Mouse (Mus musculus): ENCODE measurements at regions not wholly inside any gene's neighbourhood (a gene's known extent, or its start where the extent isn't known, plus 50 kb on each side); places are given as distances from the start of the nearest gene placed in this dataset.

DNA sequence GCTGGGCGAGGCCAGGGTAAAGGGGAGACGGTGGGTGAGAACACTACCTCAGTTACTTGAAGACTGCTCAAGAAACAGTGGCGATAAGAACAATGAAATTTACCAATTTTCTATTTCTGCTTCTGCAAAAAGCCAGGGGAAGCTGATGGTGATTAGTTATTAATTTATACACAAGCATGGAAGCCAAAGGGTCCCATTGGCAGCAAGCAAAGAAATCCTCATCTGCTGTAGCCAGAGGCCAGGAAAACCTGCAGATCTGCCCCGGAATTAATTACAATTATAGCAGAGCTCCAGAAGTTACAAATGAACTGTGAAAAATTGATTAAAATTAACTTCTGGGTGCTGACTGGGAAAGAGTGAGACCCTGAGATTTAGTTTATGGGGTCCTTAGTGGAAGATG, 506.2 kb upstream of the Rgma start:
- DNase-seq (ENCODE audit: low read depth, low spot score): no peak

DNA sequence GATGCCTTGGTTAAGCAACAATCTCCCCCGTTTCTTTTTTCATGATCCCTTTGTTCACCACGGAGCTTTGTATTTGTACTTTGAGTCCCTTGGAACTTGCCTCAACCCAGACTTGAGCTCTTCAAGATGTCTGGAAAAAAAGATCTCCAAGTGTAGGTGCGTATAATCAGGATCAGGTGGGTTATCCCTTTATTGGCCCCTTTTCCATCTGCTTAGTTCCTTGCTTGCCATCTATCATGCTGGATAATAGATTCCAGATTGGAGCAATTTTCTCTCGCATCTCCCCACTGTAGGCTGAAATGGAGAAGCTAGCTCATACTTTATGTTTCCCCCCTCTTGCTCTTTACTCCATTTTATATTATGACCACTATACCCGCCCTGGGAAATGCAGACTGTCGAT, 474.5 kb upstream of the Rgma start:
- no peak for DNase-seq (ENCODE audit: low read depth, low spot score)

DNA sequence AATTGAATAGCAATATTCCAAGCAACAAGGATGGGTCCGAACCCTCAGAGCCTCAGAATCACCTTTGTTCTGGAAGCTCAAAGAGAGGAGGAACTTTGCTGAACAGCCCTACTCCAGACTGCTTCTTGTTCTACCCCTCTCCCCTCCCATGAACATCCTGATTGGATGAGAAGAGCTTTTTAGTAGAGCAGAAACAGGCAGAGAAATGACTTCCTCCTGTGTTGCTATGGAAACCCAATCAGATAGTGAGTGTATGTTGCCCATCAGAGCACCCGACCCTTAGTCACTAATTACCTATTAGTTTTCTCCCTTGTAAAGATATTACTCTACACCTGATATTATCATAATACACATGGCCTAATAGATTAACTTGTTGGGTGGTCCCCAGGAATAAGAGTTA, 469.4 kb upstream of the Rgma start:
- no peak for DNase-seq (ENCODE audit: low read depth, low spot score)

DNA sequence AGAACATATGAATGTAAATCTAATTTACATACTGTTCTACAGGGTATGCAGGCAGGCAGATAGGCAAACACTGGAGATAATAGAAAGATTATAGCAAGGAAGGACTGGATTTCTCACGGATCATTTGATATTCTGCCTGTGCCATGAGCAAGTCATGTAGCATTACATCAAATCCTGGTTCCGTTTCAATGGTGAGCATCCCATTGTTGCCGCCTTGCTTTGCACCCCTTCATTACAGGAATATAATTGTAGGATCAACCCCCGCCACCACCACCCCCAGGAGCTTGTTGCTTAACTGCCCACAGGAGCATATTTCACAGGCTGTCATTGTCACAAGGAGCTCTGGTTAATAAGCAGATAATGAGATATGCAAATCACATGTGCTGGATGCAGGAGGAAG, 468.8 kb upstream of the Rgma start:
- DNase-seq (ENCODE audit: low read depth, low spot score): no peak

DNA sequence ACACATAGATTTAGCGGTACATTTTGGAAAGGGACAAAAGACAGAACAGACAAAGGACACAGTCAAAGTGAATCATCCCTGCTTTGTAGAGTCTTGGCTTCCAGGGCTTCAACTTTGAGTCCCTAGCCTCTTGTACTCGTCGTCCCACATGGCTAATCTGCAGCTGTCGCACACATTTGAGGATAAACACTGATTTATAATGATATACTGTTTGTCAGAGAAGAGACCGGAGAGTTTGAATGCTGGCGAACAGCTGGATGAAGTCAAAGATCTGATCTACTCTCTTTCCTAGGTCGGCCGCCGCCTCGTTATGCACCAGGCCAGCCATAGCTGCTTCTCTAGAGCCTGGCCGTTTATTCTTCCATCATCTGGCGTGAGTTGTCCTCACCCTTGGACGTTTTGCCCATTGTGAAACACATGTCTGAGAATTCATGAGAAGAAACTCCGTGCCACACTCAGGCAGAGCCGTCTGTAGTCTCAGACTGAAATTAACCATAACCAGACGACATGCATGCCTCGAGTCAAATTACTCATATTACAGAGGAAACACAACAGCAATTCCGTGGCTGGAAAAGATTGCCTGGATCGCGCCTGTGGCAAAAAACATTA, 448.4 kb upstream of the Rgma start:
- no peak for DNase-seq (ENCODE audit: low read depth, low spot score)

DNA sequence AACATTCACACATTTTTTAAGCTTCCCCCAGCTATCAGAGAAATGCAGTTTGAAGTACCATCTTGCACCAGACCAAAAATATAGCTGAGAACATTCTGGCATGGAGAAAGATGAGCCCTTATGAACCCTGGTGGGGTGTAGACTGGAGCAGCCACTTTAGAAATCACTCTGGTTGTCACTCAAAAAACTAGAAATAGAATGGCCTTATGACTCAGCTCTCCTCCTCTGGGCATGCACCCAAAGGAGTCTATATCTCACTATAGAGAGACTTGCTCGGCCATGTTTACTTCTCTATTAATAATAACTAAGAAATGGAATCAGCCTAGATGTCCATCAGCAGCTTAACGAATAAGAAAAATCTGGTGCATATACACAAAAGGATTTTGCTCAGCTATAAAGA, 436.5 kb upstream of the Rgma start:
- peak; percentile 11 for DNase-seq (ENCODE audit: low read depth, low spot score)

DNA sequence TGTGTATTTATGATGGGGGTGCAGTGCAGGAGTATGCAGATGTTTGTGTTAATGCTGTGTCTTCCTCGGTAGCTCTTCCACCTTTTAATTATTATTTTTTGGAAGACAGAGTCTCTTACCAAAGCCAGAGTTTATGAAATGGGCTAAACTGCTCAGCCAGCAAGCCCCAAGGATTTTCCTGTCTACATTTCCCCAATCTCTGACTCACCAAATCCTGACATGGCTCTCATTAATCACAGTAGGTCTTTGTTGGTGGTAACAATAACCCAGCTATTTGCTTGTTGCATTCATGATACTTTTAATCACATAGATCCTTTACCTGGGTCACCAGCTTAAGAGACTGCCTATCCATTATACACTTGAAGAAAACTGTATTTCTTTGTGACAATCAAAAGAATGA, 427.8 kb upstream of the Rgma start:
- no peak for DNase-seq (ENCODE audit: low read depth, low spot score)

DNA sequence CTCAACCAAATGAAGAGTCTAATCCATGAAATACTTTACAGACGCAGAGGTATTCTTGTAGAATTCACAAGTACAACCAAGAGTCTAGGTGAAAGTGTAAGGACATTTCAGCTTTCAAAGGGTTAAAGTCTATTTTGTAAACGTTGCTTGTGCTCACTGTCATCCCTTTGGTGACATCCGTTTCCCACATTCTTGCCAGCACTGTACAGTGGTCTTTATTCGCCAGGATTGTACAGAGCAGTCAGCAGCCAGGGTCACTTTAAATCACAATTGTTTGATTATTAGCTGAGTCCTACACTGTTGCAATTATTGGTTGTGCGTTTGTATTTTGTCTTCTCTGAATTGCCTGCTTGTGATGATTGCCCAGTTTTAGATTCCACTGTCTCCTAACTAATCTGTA, 427.3 kb upstream of the Rgma start:
- no peak for DNase-seq (ENCODE audit: low read depth, low spot score)

DNA sequence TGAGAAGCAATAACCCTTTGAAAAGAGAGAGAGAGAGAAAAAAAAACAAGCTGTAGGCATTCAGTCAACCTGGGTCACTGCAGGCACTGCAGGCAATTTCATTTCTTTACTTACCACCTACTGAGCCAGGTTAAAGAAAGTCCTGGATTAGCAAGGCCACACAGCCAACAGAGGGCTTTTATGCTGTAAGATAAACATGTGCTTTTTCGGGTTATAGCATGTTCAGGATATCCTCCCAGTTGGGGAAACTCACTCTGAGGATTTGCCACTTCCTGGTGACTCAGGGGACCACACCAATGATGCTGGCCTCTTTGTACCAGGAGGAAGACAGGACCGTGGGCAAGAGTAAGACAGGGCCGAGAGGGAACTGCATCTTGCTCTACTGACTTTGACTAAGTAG, 426.6 kb upstream of the Rgma start:
- no peak for DNase-seq (ENCODE audit: low read depth, low spot score)

DNA sequence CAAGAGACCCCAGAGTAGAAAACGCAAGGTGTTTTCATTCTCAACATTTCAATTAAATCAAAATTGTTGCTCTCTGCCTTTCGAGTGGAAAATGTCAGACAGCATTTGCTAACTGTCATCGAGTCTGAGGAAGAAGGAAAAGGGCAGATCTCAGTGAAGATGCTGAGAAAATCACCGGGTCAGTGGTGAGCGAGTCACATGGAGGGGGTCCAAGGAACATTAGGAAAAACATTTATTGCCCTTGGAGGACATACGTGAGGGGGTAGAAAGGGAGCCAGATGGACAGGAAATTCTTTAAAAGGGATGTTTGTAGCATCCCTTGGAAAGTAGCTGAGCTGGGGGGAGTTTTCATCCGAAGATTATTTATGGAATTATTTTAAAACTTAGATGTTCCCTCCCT, 425.4 kb upstream of the Rgma start:
- DNase-seq (ENCODE audit: low read depth, low spot score): no peak

DNA sequence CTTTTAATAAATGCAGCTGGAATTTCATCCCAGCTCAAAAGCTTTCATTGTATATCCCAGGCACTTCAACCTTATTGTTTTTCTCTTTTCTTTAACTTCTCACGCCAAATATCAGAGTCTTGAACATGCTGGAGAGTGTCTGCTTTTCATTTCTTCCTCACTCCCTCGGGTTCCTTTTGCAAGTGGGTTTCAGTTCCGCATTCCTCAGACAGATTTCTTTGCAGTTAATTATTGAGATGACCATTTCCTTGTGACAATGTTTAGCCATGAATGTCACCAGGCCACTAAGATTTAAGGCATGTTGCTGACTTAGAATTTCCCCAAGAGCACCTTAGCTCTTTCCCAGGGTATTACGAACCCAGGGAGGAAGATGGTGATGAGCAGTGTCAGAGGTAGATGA, 417.6 kb upstream of the Rgma start:
- DNase-seq (ENCODE audit: low read depth, low spot score): no peak

DNA sequence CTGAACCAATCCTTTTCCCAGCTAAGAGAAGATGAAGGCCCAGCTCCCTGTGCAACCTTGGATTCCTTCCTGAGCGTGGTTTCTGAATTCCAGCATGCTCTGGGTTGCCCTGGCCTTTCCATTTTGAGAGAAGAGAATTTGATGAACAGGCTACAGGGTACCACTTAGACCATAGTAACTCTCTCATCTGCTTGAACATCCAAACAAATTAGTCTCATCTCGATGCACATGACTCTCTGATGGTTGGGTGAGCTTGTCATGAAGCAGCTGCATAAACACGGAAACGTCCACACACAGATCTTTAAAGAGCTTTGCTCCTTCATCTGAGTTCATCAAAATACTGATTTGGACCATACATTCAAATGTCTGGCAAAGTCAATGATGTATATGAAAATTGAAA, 414.0 kb upstream of the Rgma start:
- no peak for DNase-seq (ENCODE audit: low read depth, low spot score)

DNA sequence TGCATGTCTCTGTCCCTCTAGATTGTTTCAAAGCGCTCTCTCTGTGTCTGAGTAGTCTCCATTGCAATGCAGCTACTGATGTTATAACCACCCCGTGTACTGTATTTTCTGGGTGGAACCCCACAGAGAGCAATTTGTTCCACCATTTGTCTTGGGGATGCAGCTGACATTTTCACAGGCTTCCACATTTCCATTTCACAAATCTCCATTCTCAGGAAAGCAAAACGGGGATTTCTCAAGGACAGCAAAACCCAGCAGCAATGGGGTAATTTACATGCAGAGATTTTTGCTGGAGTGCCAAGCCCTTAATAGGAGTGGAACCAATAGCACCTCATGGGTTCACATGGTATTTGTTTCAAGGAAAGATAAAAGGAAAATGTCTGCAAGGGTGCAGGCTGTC, 412.5 kb upstream of the Rgma start:
- no peak for DNase-seq (ENCODE audit: low read depth, low spot score)

DNA sequence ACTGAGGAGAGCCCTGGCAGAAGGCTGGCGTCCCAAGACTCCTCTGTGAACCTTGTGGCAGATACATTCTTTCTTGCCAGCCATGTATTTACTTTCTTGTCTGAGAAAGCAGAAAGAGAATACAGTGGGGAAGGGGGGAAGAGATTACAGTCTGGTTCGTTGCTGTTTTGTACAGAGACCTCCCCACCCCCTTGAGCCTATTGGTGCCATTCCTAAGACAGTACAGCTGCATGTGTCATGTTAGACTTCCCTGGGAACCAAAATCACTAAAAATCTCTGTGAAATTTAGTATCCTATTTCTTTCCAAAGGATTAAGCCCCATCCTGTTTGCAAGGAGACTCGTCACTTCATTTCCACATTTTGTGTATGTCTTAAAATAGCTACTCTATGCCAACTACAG, 411.4 kb upstream of the Rgma start:
- DNase-seq (ENCODE audit: low read depth, low spot score): no peak

DNA sequence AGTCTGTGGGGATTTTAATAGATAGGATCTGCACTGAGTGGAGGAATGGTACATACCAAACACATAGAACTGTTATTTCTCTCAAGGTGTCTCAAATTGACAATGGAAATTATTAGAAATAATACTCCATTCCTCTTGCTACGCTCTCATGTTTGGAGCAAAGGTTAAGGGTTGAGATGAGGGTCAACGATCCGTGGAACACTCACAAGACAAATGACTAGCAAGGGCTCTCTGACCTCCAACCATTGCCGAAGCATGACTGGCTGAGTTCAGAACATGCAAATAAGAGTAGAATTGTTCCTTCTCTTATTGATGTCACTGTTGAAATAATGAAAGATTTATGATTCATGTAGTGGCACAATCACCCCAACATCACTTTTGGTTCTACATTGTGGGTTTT, 407.1 kb upstream of the Rgma start:
- DNase-seq (ENCODE audit: low read depth, low spot score): no peak

DNA sequence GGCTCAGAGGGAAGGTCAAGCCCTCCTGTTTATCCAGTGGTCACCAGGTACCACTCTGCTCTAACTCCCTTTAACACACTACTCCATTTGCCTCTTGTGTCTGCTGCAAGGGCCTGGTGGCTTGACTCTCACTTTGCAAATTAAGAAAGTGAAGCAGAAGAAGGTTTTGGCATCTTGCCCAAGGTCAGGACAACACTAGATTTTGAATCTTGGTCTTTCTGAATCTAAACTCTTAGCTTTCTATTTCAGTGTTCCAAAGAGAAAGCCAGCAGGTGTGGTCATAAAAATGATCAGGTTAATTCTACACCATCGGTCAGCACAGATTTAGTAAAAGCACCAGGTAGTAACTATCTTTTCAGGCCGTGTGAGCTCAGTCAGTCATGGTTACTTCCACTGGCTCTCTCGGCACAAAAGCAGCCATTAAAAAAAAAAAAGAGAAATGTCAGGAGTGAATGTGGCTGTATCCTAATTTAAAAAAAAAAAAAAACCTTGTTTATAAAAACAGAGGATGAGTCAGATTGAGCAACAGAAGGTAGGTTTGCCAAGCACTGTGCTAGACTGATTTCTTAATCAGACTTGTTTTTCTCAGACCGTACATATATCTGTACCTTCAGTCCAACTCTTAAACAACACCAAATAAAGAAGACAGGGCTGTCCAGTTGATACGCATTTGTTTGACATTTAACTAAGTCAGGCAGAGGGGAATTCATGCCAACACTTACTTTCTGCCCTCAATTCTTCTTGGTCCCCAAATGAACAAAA, 403.6 kb upstream of the Rgma start:
- DNase-seq (ENCODE audit: low read depth, low spot score): peak; percentile 42

DNA sequence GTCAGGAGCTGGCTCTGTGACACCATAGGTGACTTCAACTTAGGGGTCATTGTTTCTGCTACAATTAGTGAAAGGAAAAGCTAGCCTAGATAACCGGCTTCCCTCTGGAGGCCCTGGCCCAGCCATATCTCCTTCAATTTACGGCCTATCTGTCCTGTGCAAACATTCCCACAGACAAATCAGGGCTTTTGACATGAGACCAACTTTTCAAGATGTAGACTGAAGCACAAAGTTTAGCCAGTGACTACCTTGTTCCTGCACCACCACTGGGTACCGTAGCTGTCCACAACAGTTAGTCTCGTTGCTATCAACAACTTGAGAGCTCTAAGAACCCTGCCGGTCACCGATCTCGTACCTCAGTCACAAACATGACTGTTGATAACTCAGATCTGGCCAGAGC, 402.9 kb upstream of the Rgma start:
- no peak for DNase-seq (ENCODE audit: low read depth, low spot score)

DNA sequence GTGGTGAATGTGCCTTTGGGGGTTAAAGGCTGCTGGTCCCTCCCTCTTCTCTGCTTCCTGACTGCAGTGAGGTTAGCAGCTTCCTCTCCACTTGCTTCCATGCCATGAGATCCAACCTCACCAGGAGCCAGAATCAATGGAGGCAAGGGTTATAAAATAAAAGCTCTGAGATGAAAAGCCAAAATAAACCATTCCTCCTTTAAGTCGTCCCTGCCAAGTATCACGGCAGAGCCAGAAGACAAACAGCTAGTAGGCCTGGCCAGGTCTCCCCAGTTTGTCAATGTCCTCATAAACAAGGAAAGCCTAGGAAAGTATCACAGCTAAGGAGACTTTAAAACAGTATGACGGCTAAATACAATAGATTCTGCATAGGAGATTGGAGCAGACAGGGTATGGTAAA, 401.5 kb upstream of the Rgma start:
- peak; percentile 4 for DNase-seq (ENCODE audit: low read depth, low spot score)

DNA sequence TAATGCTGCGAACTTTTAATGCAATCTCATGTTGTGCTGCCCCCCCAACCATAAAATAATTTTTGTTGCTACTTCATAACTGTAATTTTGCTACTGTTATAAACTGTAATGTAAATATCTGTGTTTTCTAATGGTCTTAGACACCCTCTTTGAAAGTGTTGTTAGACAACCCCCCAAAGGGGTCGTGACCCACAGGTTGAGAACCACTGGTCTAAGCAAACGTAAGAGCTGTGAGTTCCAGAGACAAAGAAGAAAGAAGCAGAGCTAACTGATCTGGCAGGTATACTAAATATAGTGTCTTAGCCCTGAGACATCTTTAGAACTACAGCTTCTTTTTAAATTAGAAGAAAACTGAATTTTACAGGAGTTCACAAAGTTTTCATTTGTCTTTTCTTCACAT, 400.9 kb upstream of the Rgma start:
- DNase-seq (ENCODE audit: low read depth, low spot score): no peak

DNA sequence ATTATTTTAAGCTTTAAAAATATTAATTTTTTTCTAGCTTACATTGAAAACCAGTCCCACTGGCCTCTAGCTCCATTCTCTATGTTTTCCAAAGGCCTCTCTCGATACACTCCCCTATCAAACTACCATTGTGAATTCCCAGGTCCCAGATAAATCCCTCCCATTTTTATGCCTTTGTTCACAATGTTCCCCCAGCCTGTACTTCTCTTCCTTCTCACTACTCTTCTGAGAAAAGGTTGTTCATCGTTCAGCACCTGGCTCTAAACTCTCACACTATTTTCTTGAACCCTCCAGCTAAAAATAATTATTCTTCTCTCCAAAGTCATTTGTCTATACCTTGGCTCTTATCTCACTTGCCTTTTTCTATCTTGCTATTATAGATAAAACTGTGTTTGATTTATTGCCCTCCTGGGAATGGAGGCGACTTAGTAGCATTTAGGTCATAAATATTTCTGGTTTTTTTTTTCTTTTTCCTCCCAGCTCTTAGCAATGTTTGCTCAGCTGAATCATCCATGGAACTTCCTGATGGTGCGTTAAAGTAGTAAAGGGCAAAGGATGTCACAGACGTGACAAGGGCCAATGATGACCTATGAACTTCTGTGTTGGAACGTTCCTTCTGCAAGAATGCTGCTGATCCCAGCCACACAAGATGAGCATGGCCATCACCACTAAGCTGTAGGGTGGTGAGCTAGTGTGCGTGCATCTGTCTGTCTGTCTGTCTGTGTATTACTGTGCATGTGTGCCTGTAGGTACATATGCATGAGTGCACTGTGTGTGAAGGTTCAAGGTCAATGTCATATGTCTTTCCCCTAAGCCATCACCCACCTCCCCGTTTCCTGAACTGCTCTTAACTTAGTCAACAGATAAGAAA, 384.5 kb upstream of the Rgma start:
- no peak for DNase-seq (ENCODE audit: low read depth, low spot score)

DNA sequence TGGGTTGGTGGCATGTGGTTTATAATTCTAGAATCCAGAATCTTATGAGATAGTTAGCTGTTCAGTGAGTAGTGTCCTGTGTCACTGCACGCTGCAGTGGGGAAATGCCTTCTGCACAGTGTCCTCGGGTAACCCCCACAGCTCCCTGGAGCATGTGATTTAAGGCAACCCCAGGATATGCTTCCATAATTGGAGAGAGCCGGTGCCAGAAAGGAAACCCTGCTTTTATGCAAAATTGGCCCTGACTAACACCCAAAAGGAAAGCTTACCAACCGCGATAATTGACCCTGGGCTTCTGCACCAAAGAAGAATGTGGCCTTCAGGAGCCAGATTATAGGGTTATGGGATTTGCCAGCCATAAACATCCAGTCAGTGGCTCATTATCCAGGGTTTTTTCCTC, 376.9 kb upstream of the Rgma start:
- DNase-seq (ENCODE audit: low read depth, low spot score): peak; percentile 29

DNA sequence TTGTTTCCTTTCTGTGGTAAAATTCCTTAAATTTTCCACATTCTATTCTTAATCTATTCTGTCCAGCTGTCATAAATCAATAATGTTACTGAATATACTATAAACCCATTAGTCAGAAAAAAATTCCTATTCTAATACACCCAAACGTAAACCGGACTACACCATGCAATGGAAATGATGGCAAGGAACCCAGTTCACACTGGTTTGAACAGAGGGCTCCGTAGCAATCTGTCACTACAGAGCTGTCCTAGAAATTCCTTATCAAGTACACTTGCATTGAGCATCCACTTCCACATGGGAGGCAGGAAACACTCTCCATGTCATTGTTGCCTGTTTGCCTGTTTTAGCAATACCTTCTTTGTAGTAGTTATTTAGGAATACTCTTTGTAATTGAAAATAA, 356.2 kb upstream of the Rgma start:
- DNase-seq (ENCODE audit: low read depth, low spot score): no peak

All from skeletal muscle tissue, adult 2 months (tissue).